Mouse (Mus musculus): ENCODE results near the gene 9030025P20Rik.
"Not testable (repeated sequence)": the region's sequence is repeated elsewhere in the genome, so short reads cannot be mapped to it uniquely, and the experiment has no call there.

9030025P20Rik gene

GRCm38 (mm10) chr17:15009706-15010413 lies 31.6 kb downstream of the 9030025P20Rik start, which contains the start of gene Gm3435:
TSS of gene Gm3435 (plus strand) at chr17:15010176.
- not testable (repeated sequence) for TF ChIP-seq GATA4 (IDR thresholded peaks at IDR 0.05; ENCODE audit: insufficient replicate concordance, low read length)

Data from liver, adult (tissue).